Mouse (Mus musculus): ENCODE measurements around the gene Nckap5. TPM values are rescaled to one million over a fixed set of nuclear protein-coding genes. Genes with fewer than 3 reads are reported as not detected.

Gene Nckap5
- polyA plus RNA-seq, 1 experiment from 2014 or later, result 11.5 TPM

DNA sequence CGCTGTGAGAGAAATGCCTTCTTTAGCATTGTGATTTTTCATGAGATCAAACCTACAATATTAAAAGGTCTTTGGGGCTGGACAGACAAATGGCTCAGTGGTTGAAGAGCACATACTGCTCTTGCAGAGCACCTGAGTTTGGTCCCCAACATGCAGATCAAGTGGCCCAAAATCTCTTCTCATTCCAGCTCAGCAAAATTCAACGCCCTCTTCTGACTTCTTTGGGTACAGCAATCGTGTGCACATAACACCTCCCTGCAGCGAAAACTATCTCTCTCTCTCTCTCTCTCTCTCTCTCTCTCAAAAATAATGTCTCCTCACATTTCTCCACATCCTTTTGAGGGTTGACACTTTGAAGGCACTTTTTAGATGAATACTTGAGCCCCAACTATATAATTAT, 398.3 kb downstream of the Nckap5 start:
- H3K36me3 ChIP-seq (replicated peaks), result no peaks in the 10 kb centered on the region
- WGBS, result 91% methylated on average over 4 of the region's 4 CpGs
- no peak overlapping the region for H3K9ac ChIP-seq
- no peaks in the 10 kb centered on the region for H3K9me3 ChIP-seq
- H3K27me3 ChIP-seq (replicated peaks), result no peaks in the 10 kb centered on the region
- no peak for ATAC-seq (replicated peaks)
- peaks cover 3% of the 10 kb centered on the region; the same call in 1 of the 2 replicates for H3K4me1 ChIP-seq
- no peak overlapping the region for H3K4me2 ChIP-seq
- no peak overlapping the region for H3K4me3 ChIP-seq
- no peak overlapping the region for H3K27ac ChIP-seq

DNA sequence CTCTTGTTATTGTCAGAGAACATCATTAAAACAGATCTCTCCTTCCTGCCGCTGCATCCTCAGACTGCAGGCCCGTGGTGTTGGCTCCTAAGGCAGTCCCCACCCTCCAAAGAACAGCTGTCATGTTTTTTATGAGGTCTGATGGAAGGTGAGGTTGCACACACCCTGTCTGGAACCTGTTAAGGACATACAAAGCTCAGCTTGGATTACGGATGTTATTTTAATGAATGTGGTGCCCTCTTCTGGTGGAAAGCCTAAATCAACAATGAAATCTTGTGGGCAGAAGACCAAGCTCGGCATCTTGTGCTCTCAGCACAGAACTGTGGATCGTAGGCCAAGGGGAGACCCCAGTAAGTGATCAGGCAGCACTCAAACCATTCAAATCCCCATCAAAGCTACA, 399.0 kb downstream of the Nckap5 start:
- Histone ChIP-seq H3K4me1 (peaks cover 3% of the 10 kb centered on the region; the same call in 1 of the 2 replicates), H3K9me3 (no peaks in the 10 kb centered on the region), H3K27ac (peak overlapping the region; percentile 18; the same call in 1 of the 2 replicates), H3K4me3 (no peak overlapping the region), H3K27me3 (replicated peaks) (no peaks in the 10 kb centered on the region), H3K9ac (no peak overlapping the region), H3K4me2 (no peak overlapping the region), H3K36me3 (replicated peaks) (no peaks in the 10 kb centered on the region)
- ATAC-seq (replicated peaks), result peak; percentile 84
- 25% methylated on average over 5 of the region's 5 CpGs for WGBS

DNA sequence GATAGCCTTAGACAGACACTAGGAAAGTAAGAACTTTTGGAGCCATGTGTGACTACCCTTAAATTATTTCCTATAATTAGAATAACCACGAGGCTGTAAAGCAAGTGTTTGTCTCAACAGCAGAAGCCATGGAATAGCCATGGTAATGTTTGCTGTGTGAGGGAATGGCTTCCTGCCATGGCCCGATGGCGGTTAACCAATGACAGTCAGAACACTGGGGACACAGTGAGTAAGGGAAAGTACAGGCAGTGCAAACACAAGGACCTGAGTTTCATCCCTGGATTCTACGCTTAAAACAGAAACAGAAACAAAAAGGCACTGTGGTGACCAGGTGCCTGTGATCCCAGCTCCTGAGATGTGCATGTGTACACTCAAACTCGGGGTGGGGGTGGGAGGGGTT, 419.2 kb downstream of the Nckap5 start:
- Histone ChIP-seq H3K4me3 (no peak overlapping the region), H3K27ac (no peak overlapping the region), H3K36me3 (replicated peaks) (no peaks in the 10 kb centered on the region), H3K4me1 (no peaks in the 10 kb centered on the region), H3K9me3 (no peaks in the 10 kb centered on the region), H3K4me2 (no peak overlapping the region), H3K9ac (no peak overlapping the region), H3K27me3 (replicated peaks) (no peaks in the 10 kb centered on the region)
- WGBS, result 82% methylated on average over 5 of the region's 5 CpGs
- ATAC-seq (replicated peaks), result no peak

DNA sequence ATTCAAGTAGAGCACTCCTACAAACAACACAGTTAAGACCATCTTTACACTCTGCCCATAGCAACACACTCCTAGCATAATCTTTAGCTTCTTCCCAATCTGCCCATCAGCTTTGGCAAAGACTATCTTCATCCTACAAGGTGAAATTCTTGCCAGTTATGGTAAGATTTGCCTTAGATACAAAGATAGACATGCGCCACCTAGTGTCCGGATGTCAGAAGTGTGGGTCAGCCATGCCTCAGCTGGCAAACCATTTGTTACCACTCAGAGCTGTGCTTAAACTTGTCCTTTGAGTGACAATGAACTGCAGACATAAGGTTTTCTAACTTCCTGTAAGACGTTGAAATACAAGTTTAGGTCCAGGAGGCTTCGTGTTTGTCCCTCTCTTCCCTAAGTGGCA, 422.7 kb downstream of the Nckap5 start:
- no peaks in the 10 kb centered on the region for H3K4me1 ChIP-seq
- no peak overlapping the region for H3K27ac ChIP-seq
- no peak for ATAC-seq (replicated peaks)
- no peaks in the 10 kb centered on the region for H3K27me3 ChIP-seq (replicated peaks)
- 27% methylated on average over 4 of the region's 4 CpGs for WGBS
- H3K9ac ChIP-seq, result no peak overlapping the region
- H3K4me3 ChIP-seq, result no peak overlapping the region
- no peak overlapping the region for H3K4me2 ChIP-seq
- no peaks in the 10 kb centered on the region for H3K36me3 ChIP-seq (replicated peaks)
- no peaks in the 10 kb centered on the region for H3K9me3 ChIP-seq

DNA sequence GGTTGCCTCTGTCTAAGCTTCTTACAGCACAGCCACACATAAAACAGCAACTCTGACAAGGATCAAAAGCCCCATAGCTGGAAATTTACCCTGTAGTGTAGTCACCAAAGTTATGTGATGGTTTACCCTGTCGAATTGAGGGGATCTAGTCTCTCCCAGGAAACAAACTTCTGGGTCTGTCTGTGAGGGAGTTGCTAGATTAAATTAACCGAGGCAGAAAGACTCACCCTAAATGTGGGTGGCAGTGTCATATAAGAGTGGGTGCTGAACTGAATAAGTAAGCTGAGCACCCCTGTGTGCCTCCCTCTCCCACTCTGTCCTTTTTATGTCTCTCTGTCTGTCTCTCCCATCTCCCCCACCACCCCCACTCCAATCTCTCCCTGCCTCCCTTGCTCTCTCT, 425.1 kb downstream of the Nckap5 start:
- ATAC-seq (replicated peaks), result no peak
- H3K27me3 ChIP-seq (replicated peaks), result no peaks in the 10 kb centered on the region
- no peak overlapping the region for H3K27ac ChIP-seq
- H3K4me3 ChIP-seq, result no peak overlapping the region
- 84% methylated on average over 2 of the region's 2 CpGs for WGBS
- no peak overlapping the region for H3K4me2 ChIP-seq
- H3K9me3 ChIP-seq, result no peaks in the 10 kb centered on the region
- no peak overlapping the region for H3K9ac ChIP-seq
- H3K36me3 ChIP-seq (replicated peaks), result no peaks in the 10 kb centered on the region
- H3K4me1 ChIP-seq, result no peaks in the 10 kb centered on the region

DNA sequence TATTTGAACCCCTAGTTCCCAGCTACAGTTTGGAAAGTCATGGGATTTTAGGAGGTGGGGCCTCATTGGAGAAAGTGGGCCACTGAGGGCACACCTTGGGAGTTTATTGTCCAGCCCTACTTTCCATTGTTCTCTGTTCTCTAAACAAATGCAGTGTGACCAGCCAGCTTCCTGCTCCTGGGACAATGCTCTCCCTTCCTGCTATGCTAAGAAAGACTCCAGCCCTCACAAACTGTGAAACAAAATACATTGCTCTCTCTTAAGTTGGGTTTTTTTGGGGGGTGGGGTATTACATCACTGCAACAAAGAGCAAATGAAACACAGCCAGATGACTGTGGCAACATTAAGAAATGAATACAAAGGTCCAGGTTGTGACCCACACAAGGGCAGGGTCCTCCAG, 426.6 kb downstream of the Nckap5 start:
- Histone ChIP-seq H3K9me3 (no peaks in the 10 kb centered on the region), H3K4me3 (no peak overlapping the region), H3K27me3 (replicated peaks) (no peaks in the 10 kb centered on the region), H3K4me1 (no peaks in the 10 kb centered on the region), H3K9ac (no peak overlapping the region), H3K36me3 (replicated peaks) (no peaks in the 10 kb centered on the region), H3K4me2 (no peak overlapping the region), H3K27ac (no peak overlapping the region)
- no peak for ATAC-seq (replicated peaks)

DNA sequence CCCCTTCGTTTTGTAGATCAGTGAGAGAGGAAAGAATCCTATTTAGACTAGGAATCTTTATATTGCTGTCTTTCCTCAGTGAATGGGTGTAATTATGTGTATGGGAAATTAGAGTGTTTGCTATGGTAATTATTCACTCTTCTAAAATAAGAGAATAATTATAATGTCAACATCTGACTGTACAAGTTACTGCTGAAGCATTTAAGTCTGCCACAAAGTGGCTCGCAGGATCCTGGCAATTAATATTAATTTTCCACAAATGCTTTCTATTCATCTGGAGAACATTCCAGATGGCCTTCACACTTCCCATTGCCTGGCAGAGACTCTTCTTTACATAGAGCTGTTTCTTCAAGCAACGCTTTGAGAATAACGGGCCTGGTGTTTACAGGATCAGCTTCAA, 439.4 kb downstream of the Nckap5 start:
- Histone ChIP-seq H3K9ac (no peak overlapping the region), H3K4me2 (no peak overlapping the region), H3K4me3 (no peak overlapping the region), H3K27me3 (replicated peaks) (no peaks in the 10 kb centered on the region), H3K4me1 (no peaks in the 10 kb centered on the region), H3K9me3 (no peaks in the 10 kb centered on the region), H3K36me3 (replicated peaks) (no peaks in the 10 kb centered on the region), H3K27ac (no peak overlapping the region)
- no peak for ATAC-seq (replicated peaks)
- WGBS, result 67% methylated on average over 4 of the region's 4 CpGs

DNA sequence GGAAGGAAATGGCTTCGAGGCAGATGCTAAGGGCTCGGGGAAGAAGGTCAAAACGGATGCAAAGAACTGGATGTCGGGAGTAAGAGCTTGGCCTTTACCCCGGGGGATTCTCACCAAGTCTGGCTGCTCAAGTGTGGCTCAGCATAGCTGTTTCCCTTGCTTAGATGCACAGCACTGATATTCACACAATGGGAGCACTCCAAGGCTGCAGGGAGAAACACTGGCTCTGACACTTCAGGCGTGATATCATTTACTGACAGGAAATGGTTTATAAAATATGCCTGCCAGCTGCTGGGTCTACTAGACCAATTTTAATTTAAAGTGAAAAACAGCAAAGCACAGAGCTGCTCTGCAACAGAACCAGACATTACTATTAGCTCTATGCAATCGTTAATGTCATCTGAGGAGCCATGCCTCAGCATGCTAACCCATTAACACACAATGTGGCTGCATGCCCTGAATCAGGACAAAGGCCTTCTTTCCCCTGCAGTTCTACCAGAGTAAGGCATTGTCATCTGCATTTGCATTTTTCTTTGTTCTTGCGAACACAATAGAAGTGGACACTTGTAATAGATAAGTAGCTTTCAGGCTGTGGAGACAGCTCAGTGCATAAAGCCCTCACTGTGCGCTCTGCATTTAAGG, 453.1 kb downstream of the Nckap5 start:
- no peak overlapping the region for H3K27ac ChIP-seq
- no peaks in the 10 kb centered on the region for H3K9me3 ChIP-seq
- 0 out of 2 replicates have a peak, but pooled peaks cover 4% of the 10 kb centered on the region for H3K4me1 ChIP-seq
- no peak for ATAC-seq (replicated peaks)
- WGBS, result 68% methylated on average over 9 of the region's 9 CpGs
- no peak overlapping the region for H3K4me2 ChIP-seq
- H3K27me3 ChIP-seq (replicated peaks), result no peaks in the 10 kb centered on the region
- no peak overlapping the region for H3K9ac ChIP-seq
- no peak overlapping the region for H3K4me3 ChIP-seq
- H3K36me3 ChIP-seq (replicated peaks), result no peaks in the 10 kb centered on the region

DNA sequence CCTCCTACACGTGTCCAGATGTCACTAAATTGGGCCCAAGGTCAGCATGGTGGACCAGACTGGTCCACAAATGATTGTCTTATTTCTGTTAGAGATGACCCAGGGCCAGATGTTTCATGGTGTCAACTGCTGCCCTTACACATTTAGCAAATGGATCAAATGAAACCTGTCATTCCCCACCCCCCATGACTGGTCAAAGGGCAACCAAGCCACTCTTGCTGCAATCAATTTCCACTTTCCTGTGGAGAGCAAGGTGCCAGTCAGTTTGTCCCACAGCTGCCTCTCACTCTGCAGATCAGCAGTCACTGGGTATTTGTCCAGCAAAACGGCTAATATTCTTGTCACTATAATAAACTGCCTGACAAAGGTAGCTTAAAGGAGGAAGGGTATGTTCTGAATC, 463.9 kb downstream of the Nckap5 start:
- no peak for ATAC-seq (replicated peaks)
- WGBS, result 77% methylated on average over 2 of the region's 2 CpGs
- H3K9me3 ChIP-seq, result no peaks in the 10 kb centered on the region
- H3K36me3 ChIP-seq (replicated peaks), result no peaks in the 10 kb centered on the region
- H3K4me3 ChIP-seq, result no peak overlapping the region
- no peak overlapping the region for H3K9ac ChIP-seq
- no peaks in the 10 kb centered on the region for H3K27me3 ChIP-seq (replicated peaks)
- no peaks in the 10 kb centered on the region for H3K4me1 ChIP-seq
- H3K4me2 ChIP-seq, result no peak overlapping the region
- H3K27ac ChIP-seq, result no peak overlapping the region

DNA sequence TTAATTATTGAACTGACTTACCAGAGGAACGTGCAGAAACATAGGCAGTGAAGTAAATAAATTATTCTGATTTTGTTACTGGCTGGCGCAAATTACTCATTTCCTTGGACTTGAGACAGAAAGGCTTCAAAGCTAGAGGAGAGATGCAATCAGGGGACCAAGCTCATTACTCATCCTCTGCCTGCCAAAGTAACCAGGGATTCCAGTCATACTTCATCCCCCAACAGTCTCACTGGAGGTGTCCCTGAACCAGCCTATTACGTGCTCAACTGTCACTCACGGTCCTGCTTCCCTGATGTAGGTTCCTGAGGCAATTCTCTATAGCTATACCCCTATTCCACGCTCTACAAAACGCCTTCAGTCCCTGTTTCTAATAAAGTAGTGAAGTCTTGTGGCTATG, 466.0 kb downstream of the Nckap5 start:
- Histone ChIP-seq H3K27me3 (replicated peaks) (no peaks in the 10 kb centered on the region), H3K9ac (no peak overlapping the region), H3K4me1 (0 out of 2 replicates have a peak, but pooled peaks cover 4% of the 10 kb centered on the region), H3K4me2 (no peak overlapping the region), H3K4me3 (no peak overlapping the region), H3K36me3 (replicated peaks) (no peaks in the 10 kb centered on the region), H3K27ac (no peak overlapping the region), H3K9me3 (no peaks in the 10 kb centered on the region)
- no peak for ATAC-seq (replicated peaks)
- WGBS, result 78% methylated on average over 6 of the region's 6 CpGs

DNA sequence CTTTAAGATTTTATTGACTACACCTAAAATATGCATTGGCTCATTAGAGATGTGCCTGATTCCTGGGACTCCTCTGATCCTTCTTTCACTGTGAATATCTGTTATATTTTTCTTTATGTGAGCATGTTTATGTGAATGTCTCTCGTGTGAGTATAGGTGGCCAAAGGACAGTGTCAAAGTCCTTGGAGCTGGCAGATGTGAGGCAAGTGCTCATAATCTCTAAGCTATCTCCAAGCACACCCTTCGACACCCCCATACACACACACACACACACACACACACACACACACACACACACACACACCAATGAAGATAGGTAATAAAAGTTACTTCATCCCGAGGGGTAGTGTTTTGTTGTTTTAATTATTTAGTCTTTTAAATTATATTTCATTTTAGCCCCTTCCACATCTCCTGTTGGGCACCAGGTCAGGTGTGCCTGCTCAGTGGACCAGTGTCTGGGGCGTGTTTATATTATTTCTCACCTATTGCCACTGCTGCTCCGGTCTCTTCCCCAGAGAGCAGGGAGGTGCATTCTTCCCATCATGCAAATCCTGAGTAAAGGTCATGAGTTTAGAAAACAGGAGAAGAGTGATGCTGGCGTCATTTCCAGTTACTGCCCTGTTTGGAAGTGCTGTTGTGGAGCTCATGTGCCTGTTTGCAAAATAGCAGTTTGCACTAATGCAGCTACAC, 469.9 kb downstream of the Nckap5 start:
- Histone ChIP-seq H3K36me3 (replicated peaks) (no peaks in the 10 kb centered on the region), H3K9ac (no peak overlapping the region), H3K4me2 (no peak overlapping the region), H3K4me3 (no peak overlapping the region), H3K9me3 (no peaks in the 10 kb centered on the region), H3K4me1 (0 out of 2 replicates have a peak, but pooled peaks cover 4% of the 10 kb centered on the region), H3K27ac (no peak overlapping the region), H3K27me3 (replicated peaks) (no peaks in the 10 kb centered on the region)
- WGBS, result 88% methylated on average over 6 of the region's 6 CpGs
- ATAC-seq (replicated peaks), result no peak

DNA sequence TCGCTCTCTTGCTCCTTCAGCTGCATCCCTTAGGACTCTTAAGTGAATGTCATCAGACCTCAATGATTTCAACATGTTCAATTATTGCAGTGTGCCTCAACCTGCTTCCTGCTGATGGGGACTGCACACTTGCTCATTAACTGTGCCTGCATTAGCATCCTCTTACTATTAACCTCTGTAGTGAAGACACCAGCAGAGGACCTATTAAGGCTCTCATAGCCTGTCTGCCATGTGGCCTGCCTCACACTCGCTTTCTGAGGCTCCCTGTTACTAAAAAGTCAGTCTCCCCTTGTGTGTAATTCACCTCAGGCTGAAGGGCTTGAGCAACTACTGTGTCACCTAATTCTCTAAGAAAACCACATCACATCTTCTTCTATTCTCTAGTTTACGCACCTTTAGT, 470.5 kb downstream of the Nckap5 start:
- Histone ChIP-seq H3K4me3 (no peak overlapping the region), H3K4me1 (0 out of 2 replicates have a peak, but pooled peaks cover 4% of the 10 kb centered on the region), H3K9ac (no peak overlapping the region), H3K36me3 (replicated peaks) (no peaks in the 10 kb centered on the region), H3K9me3 (no peaks in the 10 kb centered on the region), H3K27me3 (replicated peaks) (no peaks in the 10 kb centered on the region), H3K27ac (no peak overlapping the region), H3K4me2 (no peak overlapping the region)
- WGBS, result 75% methylated on average over 3 of the region's 3 CpGs
- ATAC-seq (replicated peaks), result no peak

DNA sequence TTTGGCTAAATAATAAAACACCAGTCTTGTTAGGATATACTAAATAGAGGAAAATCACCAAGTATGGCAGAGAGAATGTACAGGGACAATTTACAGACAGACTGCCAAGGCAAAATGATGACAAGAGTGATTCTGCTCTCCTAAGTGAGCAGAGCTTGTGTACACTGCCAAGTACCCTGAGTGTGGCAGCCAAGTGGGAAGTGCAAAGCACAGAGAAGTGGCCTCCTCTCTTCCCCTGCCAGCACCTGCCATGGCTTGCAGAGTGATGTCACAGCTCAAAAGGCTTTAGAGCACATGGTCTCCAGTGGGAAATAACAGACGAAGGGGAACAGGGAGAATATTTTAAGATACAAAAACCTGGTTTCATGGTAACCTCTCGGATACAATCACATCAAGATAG, 488.8 kb downstream of the Nckap5 start:
- no peak overlapping the region for H3K4me3 ChIP-seq
- no peak overlapping the region for H3K4me2 ChIP-seq
- no peaks in the 10 kb centered on the region for H3K36me3 ChIP-seq (replicated peaks)
- H3K27me3 ChIP-seq (replicated peaks), result no peaks in the 10 kb centered on the region
- no peaks in the 10 kb centered on the region for H3K4me1 ChIP-seq
- no peak for ATAC-seq (replicated peaks)
- H3K9me3 ChIP-seq, result no peaks in the 10 kb centered on the region
- WGBS, result 71% methylated on average over 2 of the region's 2 CpGs
- H3K27ac ChIP-seq, result no peak overlapping the region
- no peak overlapping the region for H3K9ac ChIP-seq
